Mouse (Mus musculus) midbrain, embryonic 15.5 days (tissue): ENCODE results near the gene Mlkl. TPM values are rescaled to one million over a fixed set of nuclear protein-coding genes. Genes with fewer than 3 reads are reported as not detected.
"Not testable (repeated sequence)": the region's sequence is repeated elsewhere in the genome, so short reads cannot be mapped to it uniquely, and the experiment has no call there.

Source experiments
- ATAC-seq: fragments of 200-750 bp; cut with Nextera tagmentation; replicated peaks from 2 replicates; pipeline ENCODE4 v1.8.0; 2017; ENCODE audit warnings: moderate TSS enrichment
- H3K27ac ChIP-seq: fragments of 300-500 bp; sonication (generic); 2 replicates; pipeline ENCODE4 v1.5.1; 2015; ENCODE audit warnings: mild to moderate bottlenecking, inconsistent platforms
- H3K27me3 ChIP-seq: fragments of 300-500 bp; sonication (generic); replicated peaks from 2 replicates; pipeline ENCODE4 v1.6.1; 2015; ENCODE audit warnings: inconsistent platforms
- H3K36me3 ChIP-seq: fragments of 300-500 bp; sonication (generic); replicated peaks from 2 replicates; pipeline ENCODE4 v1.6.1; 2015; ENCODE audit warnings: inconsistent platforms
- H3K4me1 ChIP-seq: fragments of 300-500 bp; sonication (generic); 2 replicates; pipeline ENCODE4 v1.6.1; 2015; ENCODE audit warnings: inconsistent platforms
- H3K4me2 ChIP-seq: fragments of 300-500 bp; sonication (generic); 2 replicates; pipeline ENCODE4 v1.6.1; 2015; ENCODE audit warnings: inconsistent platforms, mild to moderate bottlenecking, moderate library complexity
- H3K4me3 ChIP-seq: fragments of 300-500 bp; sonication (generic); 2 replicates; pipeline ENCODE4 v1.5.1; 2015; ENCODE audit warnings: mild to moderate bottlenecking, inconsistent platforms
- H3K9ac ChIP-seq: fragments of 300-500 bp; sonication (generic); 2 replicates; pipeline ENCODE4 v1.6.1; 2015; ENCODE audit warnings: mild to moderate bottlenecking, inconsistent platforms
- H3K9me3 ChIP-seq: fragments of 300-500 bp; sonication (generic); 2 replicates; pipeline ENCODE4 v1.6.1; 2016; ENCODE audit warnings: inconsistent platforms
- WGBS: fragments of 180-500 bp; shearing (Covaris S2); methylation state at CpG from one replicate; pipeline ENCODE4 v1.1.7; 2015; ENCODE audit warnings: mixed read lengths; 5-methylcytosine and 5-hydroxymethylcytosine counted together
- polyA plus RNA-seq: library from polyadenylated mRNA; unstranded; fragments of >200 nt; fragmentation: Nextera tagmentation; extraction: Ambion mirVana; gene quantifications from 2 replicates; pipeline ENCODE4 v1.2.1, GENCODE M21; 2015

Gene Mlkl
- polyA plus RNA-seq, 1 experiment from 2014 or later = 0.57 TPM

- ATAC-seq = no peak
- Histone ChIP-seq H3K9ac (no peak overlapping the region), H3K27ac (no peak overlapping the region), H3K4me3 (no peak overlapping the region), H3K4me1 (no peaks in the 10 kb centered on the region), H3K9me3 (no peaks in the 10 kb centered on the region), H3K36me3 (no peaks in the 10 kb centered on the region), H3K4me2 (no peak overlapping the region), H3K27me3 (no peaks in the 10 kb centered on the region)
- WGBS = 88% methylated on average over 5 of the region's 5 CpGs
These were observed 14.3 kb upstream of the Mlkl start for GRCm38 (mm10) chr8:111352289-111352688.

GRCm38 (mm10) chr8:111350577-111350976, 12.6 kb upstream of the Mlkl start:
- ATAC-seq = no peak
- no peaks in the 10 kb centered on the region for H3K4me1 ChIP-seq
- H3K36me3 ChIP-seq = no peaks in the 10 kb centered on the region
- 89% methylated on average over 6 of the region's 6 CpGs for WGBS
- H3K4me2 ChIP-seq = no peak overlapping the region
- H3K9me3 ChIP-seq = no peaks in the 10 kb centered on the region
- H3K9ac ChIP-seq = no peak overlapping the region
- H3K4me3 ChIP-seq = no peak overlapping the region
- no peaks in the 10 kb centered on the region for H3K27me3 ChIP-seq
- no peak overlapping the region for H3K27ac ChIP-seq

- no peak for ATAC-seq
- Histone ChIP-seq H3K4me3 (no peak overlapping the region), H3K27ac (no peak overlapping the region), H3K4me1 (peaks cover under 1% of the 10 kb centered on the region; the same call in 1 of the 2 replicates), H3K9ac (no peak overlapping the region), H3K4me2 (no peak overlapping the region), H3K27me3 (peaks cover 16% of the 10 kb centered on the region), H3K9me3 (no peaks in the 10 kb centered on the region), H3K36me3 (no peaks in the 10 kb centered on the region)
- WGBS = 16% methylated on average over 5 of the region's 5 CpGs
These were observed 5.2 kb upstream of the Mlkl start for GRCm38 (mm10) chr8:111343225-111343624.

GRCm38 (mm10) chr8:111340186-111340585, 2.2 kb upstream of the Mlkl start:
- H3K27ac ChIP-seq = no peak overlapping the region
- peaks cover 24% of the 10 kb centered on the region for H3K27me3 ChIP-seq
- peaks cover 10% of the 10 kb centered on the region for H3K4me1 ChIP-seq
- no peak overlapping the region for H3K9ac ChIP-seq
- no peak for ATAC-seq
- WGBS = 89% methylated on average over 3 of the region's 3 CpGs
- no peaks in the 10 kb centered on the region for H3K36me3 ChIP-seq
- no peak overlapping the region for H3K4me3 ChIP-seq
- H3K4me2 ChIP-seq = no peak overlapping the region
- H3K9me3 ChIP-seq = no peaks in the 10 kb centered on the region

- H3K4me1 ChIP-seq = peaks cover 10% of the 10 kb centered on the region
- no peaks in the 10 kb centered on the region for H3K9me3 ChIP-seq
- H3K9ac ChIP-seq = no peak overlapping the region
- no peak overlapping the region for H3K27ac ChIP-seq
- H3K4me3 ChIP-seq = peak overlapping the region; percentile 36
- H3K27me3 ChIP-seq = peaks cover 24% of the 10 kb centered on the region
- 46% methylated on average over 12 of the region's 12 CpGs for WGBS
- H3K4me2 ChIP-seq = peak overlapping the region; percentile 70
- ATAC-seq = no peak
- no peaks in the 10 kb centered on the region for H3K36me3 ChIP-seq
These were observed 612 bp upstream of the Mlkl start for GRCm38 (mm10) chr8:111338370-111339208.

GRCm38 (mm10) chr8:111337311-111337889, 577 bp downstream of the Mlkl start:
- Histone ChIP-seq H3K9ac (peak overlapping the region; percentile 13; the same call in 1 of the 2 replicates), H3K4me3 (peak overlapping the region; percentile 36), H3K27ac (no peak overlapping the region), H3K9me3 (no peaks in the 10 kb centered on the region), H3K4me2 (peak overlapping the region; percentile 70), H3K4me1 (peaks cover 10% of the 10 kb centered on the region), H3K27me3 (peaks cover 24% of the 10 kb centered on the region), H3K36me3 (no peaks in the 10 kb centered on the region)
- no peak for ATAC-seq
- WGBS = 34% methylated on average over 17 of the region's 17 CpGs

- ATAC-seq = no peak
- no peaks in the 10 kb centered on the region for H3K9me3 ChIP-seq
- H3K36me3 ChIP-seq = no peaks in the 10 kb centered on the region
- WGBS = 83% methylated on average over 4 of the region's 4 CpGs
- H3K4me1 ChIP-seq = peaks cover 10% of the 10 kb centered on the region
- peaks cover 24% of the 10 kb centered on the region for H3K27me3 ChIP-seq
- no peak overlapping the region for H3K4me2 ChIP-seq
- no peak overlapping the region for H3K4me3 ChIP-seq
- no peak overlapping the region for H3K27ac ChIP-seq
- H3K9ac ChIP-seq = no peak overlapping the region
These were observed 1.3 kb downstream of the Mlkl start for GRCm38 (mm10) chr8:111336692-111337091.

GRCm38 (mm10) chr8:111325222-111325790, 12.7 kb downstream of the Mlkl start:
- H3K9me3 ChIP-seq = no peaks in the 10 kb centered on the region
- no peaks in the 10 kb centered on the region for H3K4me1 ChIP-seq
- no peak overlapping the region for H3K4me2 ChIP-seq
- no peak overlapping the region for H3K9ac ChIP-seq
- 86% methylated on average over 6 of the region's 6 CpGs for WGBS
- H3K27me3 ChIP-seq = no peaks in the 10 kb centered on the region
- H3K36me3 ChIP-seq = no peaks in the 10 kb centered on the region
- no peak for ATAC-seq
- H3K27ac ChIP-seq = no peak overlapping the region
- no peak overlapping the region for H3K4me3 ChIP-seq

GRCm38 (mm10) chr8:111314729-111315128, 23.2 kb downstream of the Mlkl start:
- H3K4me3 ChIP-seq = no peak overlapping the region
- no peak overlapping the region for H3K4me2 ChIP-seq
- no peak for ATAC-seq
- 90% methylated on average over 12 of the region's 12 CpGs for whole genome bisulfite sequencing
- H3K9me3 ChIP-seq = no peaks in the 10 kb centered on the region
- no peaks in the 10 kb centered on the region for H3K27me3 ChIP-seq
- no peak overlapping the region for H3K9ac ChIP-seq
- H3K4me1 ChIP-seq = no peaks in the 10 kb centered on the region
- H3K27ac ChIP-seq = no peak overlapping the region
- H3K36me3 ChIP-seq = no peaks in the 10 kb centered on the region

GRCm38 (mm10) chr8:111313961-111314360, 24.0 kb downstream of the Mlkl start:
- H3K4me3 ChIP-seq, H3K4me1 ChIP-seq, H3K4me2 ChIP-seq, H3K9ac ChIP-seq, H3K27me3 ChIP-seq, H3K36me3 ChIP-seq, H3K9me3 ChIP-seq, ATAC-seq, H3K27ac ChIP-seq: not testable (repeated sequence)
- WGBS = 95% methylated on average over 6 of the region's 6 CpGs

GRCm38 (mm10) chr8:111312758-111313162, 25.2 kb downstream of the Mlkl start:
- Histone ChIP-seq H3K27me3 (no peaks in the 10 kb centered on the region), H3K27ac (no peak overlapping the region), H3K9ac (no peak overlapping the region), H3K9me3 (no peaks in the 10 kb centered on the region), H3K4me1 (no peaks in the 10 kb centered on the region), H3K36me3 (no peaks in the 10 kb centered on the region), H3K4me3 (no peak overlapping the region), H3K4me2 (no peak overlapping the region)
- 79% methylated on average over 3 of the region's 3 CpGs for WGBS
- ATAC-seq = no peak

GRCm38 (mm10) chr8:111310006-111310405, 28.0 kb downstream of the Mlkl start:
- not testable (repeated sequence) for H3K4me3 ChIP-seq, H3K9ac ChIP-seq, H3K27ac ChIP-seq, H3K4me2 ChIP-seq, ATAC-seq, H3K36me3 ChIP-seq, H3K9me3 ChIP-seq, H3K4me1 ChIP-seq, H3K27me3 ChIP-seq
- 89% methylated on average over 15 of the region's 15 CpGs for WGBS
